Mouse (Mus musculus) heart, embryonic 10.5 days (tissue): ENCODE measurements around the gene Adprm. TPM values are rescaled to one million over a fixed set of nuclear protein-coding genes. Genes with fewer than 3 reads are reported as not detected.
"Not testable (repeated sequence)": the region's sequence is repeated elsewhere in the genome, so short reads cannot be mapped to it uniquely, and the experiment has no call there.

Experiments used
- DNase-seq: peaks from one replicate; pipeline ENCODE4 v3.0.0-alpha.2; 2017; ENCODE audit warnings: low spot score
- H3K27ac ChIP-seq: fragments of 300-500 bp; sonication (generic); 2 replicates; pipeline ENCODE4 v1.5.1; 2016; ENCODE audit warnings: mild to moderate bottlenecking
- H3K27me3 ChIP-seq: fragments of 300-500 bp; sonication (generic); 2 replicates; pipeline ENCODE4 v1.6.1; 2016; ENCODE audit warnings: mild to moderate bottlenecking; ENCODE audit not compliant: poor library complexity, insufficient read depth, severe bottlenecking
- H3K36me3 ChIP-seq: fragments of 300-500 bp; sonication (generic); 2 replicates; pipeline ENCODE4 v1.6.1; 2016; ENCODE audit warnings: mild to moderate bottlenecking, moderate library complexity
- H3K4me1 ChIP-seq: fragments of 300-500 bp; sonication (generic); 2 replicates; pipeline ENCODE4 v1.6.1; 2016; ENCODE audit warnings: mild to moderate bottlenecking
- H3K4me3 ChIP-seq: fragments of 300-500 bp; sonication (generic); 2 replicates; pipeline ENCODE4 v1.5.1; 2016; ENCODE audit warnings: mild to moderate bottlenecking, moderate library complexity
- H3K9me3 ChIP-seq: fragments of 300-500 bp; sonication (generic); 2 replicates; pipeline ENCODE4 v1.6.1; 2016; ENCODE audit warnings: mild to moderate bottlenecking, moderate library complexity
- WGBS: fragments of 180-500 bp; shearing (Covaris S2); methylation state at CpG from one replicate; pipeline ENCODE4 v1.1.7; 2016; 5-methylcytosine and 5-hydroxymethylcytosine counted together
- polyA plus RNA-seq: library from polyadenylated mRNA; unstranded; fragments of >200 nt; fragmentation: Nextera tagmentation; extraction: Ambion mirVana; gene quantifications from 2 replicates; pipeline ENCODE4 v1.2.1, GENCODE M21; 2016

Adprm gene
- 21.7 and 22.6 TPM in 2 replicates for polyA plus RNA-seq

GRCm38 (mm10) chr11:67052321-67052952 is at the start of gene Adprm, which contains the start of gene Sco1:
Gene Adprm, minus strand, starts transcription at chr11:67052594.
Gene Sco1, plus strand, starts transcription at chr11:67052670.
- Histone ChIP-seq H3K4me1 (peaks cover 17% of the 10 kb centered on the region), H3K36me3 (peaks cover 42% of the 10 kb centered on the region), H3K27ac (peak within 1 kb of the TSS; percentile 95), H3K27me3 (no peaks in the 10 kb centered on the region), H3K4me3 (peak within 1 kb of the TSS; percentile 98), H3K9me3 (no peaks in the 10 kb centered on the region)
- under 1% methylated on average over 50 of the region's 50 CpGs for WGBS
- peak; percentile 96 for DNase-seq

GRCm38 (mm10) chr11:67101713-67102112 is 49.3 kb upstream of the Adprm start:
- Histone ChIP-seq H3K9me3 (no peaks in the 10 kb centered on the region), H3K4me1 (peaks cover 18% of the 10 kb centered on the region), H3K4me3 (no peak overlapping the region), H3K36me3 (no peaks in the 10 kb centered on the region), H3K27ac (no peak overlapping the region), H3K27me3 (peaks cover 25% of the 10 kb centered on the region)
- DNase-seq, result no peak
- WGBS, result 26% methylated on average over 7 of the region's 8 CpGs

GRCm38 (mm10) chr11:67100169-67100568 is 47.8 kb upstream of the Adprm start:
- no peak overlapping the region for H3K4me3 ChIP-seq
- H3K4me1 ChIP-seq, result peaks cover 8% of the 10 kb centered on the region; the same call in 1 of the 2 replicates
- WGBS, result 28% methylated on average over 6 of the region's 6 CpGs
- no peaks in the 10 kb centered on the region for H3K9me3 ChIP-seq
- DNase-seq, result no peak
- no peak overlapping the region for H3K27ac ChIP-seq
- peaks cover 37% of the 10 kb centered on the region for H3K27me3 ChIP-seq
- no peaks in the 10 kb centered on the region for H3K36me3 ChIP-seq

GRCm38 (mm10) chr11:67099241-67099640 is 46.8 kb upstream of the Adprm start:
- WGBS, result 95% methylated on average over 16 of the region's 16 CpGs
- H3K27me3 ChIP-seq, result peaks cover 46% of the 10 kb centered on the region
- no peaks in the 10 kb centered on the region for H3K9me3 ChIP-seq
- no peak for DNase-seq
- H3K4me3 ChIP-seq, result no peak overlapping the region
- no peaks in the 10 kb centered on the region for H3K36me3 ChIP-seq
- H3K27ac ChIP-seq, result no peak overlapping the region
- H3K4me1 ChIP-seq, result peaks cover under 1% of the 10 kb centered on the region; the same call in 1 of the 2 replicates

GRCm38 (mm10) chr11:67098427-67098826 is 46.0 kb upstream of the Adprm start:
- no peaks in the 10 kb centered on the region for H3K4me1 ChIP-seq
- peaks cover 54% of the 10 kb centered on the region for H3K27me3 ChIP-seq
- 76% methylated on average over 11 of the region's 11 CpGs for WGBS
- H3K27ac ChIP-seq, result no peak overlapping the region
- no peaks in the 10 kb centered on the region for H3K36me3 ChIP-seq
- no peak for DNase-seq
- H3K4me3 ChIP-seq, result no peak overlapping the region
- no peaks in the 10 kb centered on the region for H3K9me3 ChIP-seq

GRCm38 (mm10) chr11:67097709-67098108 is 45.3 kb upstream of the Adprm start:
- 83% methylated on average over 10 of the region's 10 CpGs for WGBS
- Histone ChIP-seq H3K27me3 (peaks cover 59% of the 10 kb centered on the region), H3K9me3 (no peaks in the 10 kb centered on the region), H3K4me3 (no peak overlapping the region), H3K27ac (no peak overlapping the region), H3K36me3 (no peaks in the 10 kb centered on the region), H3K4me1 (no peaks in the 10 kb centered on the region)
- no peak for DNase-seq

GRCm38 (mm10) chr11:67094470-67094869 is 42.1 kb upstream of the Adprm start:
- H3K36me3 ChIP-seq, result no peaks in the 10 kb centered on the region
- H3K9me3 ChIP-seq, result no peaks in the 10 kb centered on the region
- no peak overlapping the region for H3K27ac ChIP-seq
- WGBS, result 50% methylated on average over 29 of the region's 29 CpGs
- no peaks in the 10 kb centered on the region for H3K4me1 ChIP-seq
- DNase-seq, result no peak
- H3K27me3 ChIP-seq, result peaks cover 55% of the 10 kb centered on the region
- 0 out of 2 replicates have a peak overlapping the region, but pooled peaks have one; percentile 22 for H3K4me3 ChIP-seq

- Histone ChIP-seq H3K4me3 (no peak overlapping the region), H3K36me3 (no peaks in the 10 kb centered on the region), H3K4me1 (no peaks in the 10 kb centered on the region), H3K27ac (no peak overlapping the region), H3K27me3 (peaks cover 54% of the 10 kb centered on the region), H3K9me3 (no peaks in the 10 kb centered on the region)
- WGBS, result 87% methylated on average over 5 of the region's 5 CpGs
- DNase-seq, result no peak
These were observed 41.3 kb upstream of the Adprm start for GRCm38 (mm10) chr11:67093652-67094051.

GRCm38 (mm10) chr11:67093201-67093600 is 40.8 kb upstream of the Adprm start:
- no peak for DNase-seq
- Histone ChIP-seq H3K9me3 (no peaks in the 10 kb centered on the region), H3K27ac (no peak overlapping the region), H3K27me3 (peaks cover 53% of the 10 kb centered on the region), H3K4me3 (no peak overlapping the region), H3K4me1 (no peaks in the 10 kb centered on the region), H3K36me3 (no peaks in the 10 kb centered on the region)
- 70% methylated on average over 9 of the region's 9 CpGs for WGBS

GRCm38 (mm10) chr11:67092354-67092753 is 40.0 kb upstream of the Adprm start:
- not testable (repeated sequence) for H3K9me3 ChIP-seq, H3K4me1 ChIP-seq, H3K27ac ChIP-seq, H3K4me3 ChIP-seq, DNase-seq, H3K36me3 ChIP-seq
- H3K27me3 ChIP-seq, result peaks cover 53% of the 10 kb centered on the region
- WGBS, result 79% methylated on average over 12 of the region's 12 CpGs

- Histone ChIP-seq H3K9me3 (no peaks in the 10 kb centered on the region), H3K27ac (no peak overlapping the region), H3K27me3 (peaks cover 62% of the 10 kb centered on the region), H3K4me3 (no peak overlapping the region), H3K4me1 (no peaks in the 10 kb centered on the region), H3K36me3 (no peaks in the 10 kb centered on the region)
- DNase-seq, result no peak
- WGBS, result 81% methylated on average over 12 of the region's 12 CpGs
These were observed 34.8 kb upstream of the Adprm start for GRCm38 (mm10) chr11:67087225-67087624.

GRCm38 (mm10) chr11:67086467-67087164 is 34.2 kb upstream of the Adprm start:
- Histone ChIP-seq H3K36me3 (no peaks in the 10 kb centered on the region), H3K4me3 (no peak overlapping the region), H3K4me1 (0 out of 2 replicates have a peak, but pooled peaks cover under 1% of the 10 kb centered on the region), H3K9me3 (no peaks in the 10 kb centered on the region), H3K27ac (no peak overlapping the region), H3K27me3 (peaks cover 58% of the 10 kb centered on the region)
- no peak for DNase-seq
- 51% methylated on average over 9 of the region's 9 CpGs for WGBS

- H3K36me3 ChIP-seq, result no peaks in the 10 kb centered on the region
- no peak for DNase-seq
- peaks cover 10% of the 10 kb centered on the region for H3K4me1 ChIP-seq
- no peak overlapping the region for H3K27ac ChIP-seq
- H3K9me3 ChIP-seq, result no peaks in the 10 kb centered on the region
- 3% methylated on average over 6 of the region's 6 CpGs for WGBS
- H3K4me3 ChIP-seq, result no peak overlapping the region
- peaks cover 58% of the 10 kb centered on the region for H3K27me3 ChIP-seq
These were observed 33.1 kb upstream of the Adprm start for GRCm38 (mm10) chr11:67085489-67085888.
